Mouse (Mus musculus) brain, embryonic 14.5 days (tissue): ENCODE measurements around the gene Mrpl4.

Experiments
- CTCF ChIP-seq: fragments of 200-500 bp; IDR thresholded peaks from 2 replicates; pipeline ENCODE4 v1.5.1; 2012; ENCODE audit warnings: inconsistent platforms, mild to moderate bottlenecking, moderate library complexity, borderline replicate concordance; ENCODE audit not compliant: insufficient read depth, insufficient read length; ENCODE audit errors: extremely low read depth
- POLR2A ChIP-seq: fragments of 200-500 bp; IDR thresholded peaks from 2 replicates; pipeline ENCODE4 v1.6.1; 2012; ENCODE audit warnings: mild to moderate bottlenecking, inconsistent platforms, borderline replicate concordance; ENCODE audit not compliant: poor library complexity, insufficient read depth, insufficient read length, severe bottlenecking; ENCODE audit errors: extremely low read depth

GRCm38 (mm10) chr9:21014691-21015570 lies 12.4 kb downstream of the Mrpl4 start:
- TF ChIP-seq CTCF, result no peak
- no peak for TF ChIP-seq POLR2A
